Mouse (Mus musculus) forebrain, embryonic 16.5 days (tissue): Measurements from ENCODE around the gene Msrb2. TPM values are rescaled to one million over a fixed set of nuclear protein-coding genes. Genes with fewer than 3 reads are reported as not detected.

Experiments
- ATAC-seq: fragments of 200-750 bp; cut with Nextera tagmentation; 2 replicates; pipeline ENCODE4 v1.8.0; 2017; ENCODE audit warnings: mild to moderate bottlenecking, moderate library complexity
- H3K27ac ChIP-seq: fragments of 300-500 bp; sonication (generic); 2 replicates; pipeline ENCODE4 v1.5.1; 2014; ENCODE audit warnings: low read length, control low read depth
- H3K27me3 ChIP-seq: fragments of 300-500 bp; sonication (generic); replicated peaks from 2 replicates; pipeline ENCODE4 v1.6.1; 2014; ENCODE audit warnings: low read length; ENCODE audit not compliant: control insufficient read depth, insufficient read depth
- H3K36me3 ChIP-seq: fragments of 300-500 bp; sonication (generic); 2 replicates; pipeline ENCODE4 v1.6.1; 2014; ENCODE audit not compliant: control insufficient read depth, insufficient read depth
- H3K4me1 ChIP-seq: fragments of 300-500 bp; sonication (generic); replicated peaks from 2 replicates; pipeline ENCODE4 v1.6.1; 2014; ENCODE audit warnings: low read length; ENCODE audit not compliant: control insufficient read depth, insufficient read depth
- H3K4me2 ChIP-seq: fragments of 300-500 bp; sonication (generic); 2 replicates; pipeline ENCODE4 v1.6.1; 2014; ENCODE audit warnings: mild to moderate bottlenecking, low read length, control low read depth
- H3K4me3 ChIP-seq: fragments of 300-500 bp; sonication (generic); replicated peaks from 2 replicates; pipeline ENCODE4 v1.5.1; 2014; ENCODE audit warnings: mild to moderate bottlenecking, low read length, control low read depth
- H3K9ac ChIP-seq: fragments of 300-500 bp; sonication (generic); replicated peaks from 2 replicates; pipeline ENCODE4 v1.6.1; 2014; ENCODE audit warnings: low read depth, low read length, control low read depth
- H3K9me3 ChIP-seq: fragments of 300-500 bp; sonication (generic); 2 replicates; pipeline ENCODE4 v1.6.1; 2016; ENCODE audit warnings: low read length; ENCODE audit not compliant: control insufficient read depth
- WGBS: fragments of 180-500 bp; shearing (Covaris S2); extraction: QIAGEN DNeasy Blood & Tissue Kit; methylation state at CpG from one replicate; pipeline ENCODE4 v1.1.7; 2014; 5-methylcytosine and 5-hydroxymethylcytosine counted together
- polyA plus RNA-seq: library from polyadenylated mRNA; unstranded; fragments of >200 nt; fragmentation: Nextera tagmentation; extraction: Ambion mirVana; gene quantifications from 2 replicates; pipeline ENCODE4 v1.2.1, GENCODE M21; 2015

The Msrb2 gene
- polyA plus RNA-seq, 1 experiment from 2014 or later: 7.9 TPM

GRCm38 (mm10) chr2:19350167-19350566, 21.1 kb upstream of the Msrb2 start:
- WGBS: 87% methylated on average over 5 of the region's 5 CpGs

GRCm38 (mm10) chr2:19351615-19352253, 19.5 kb upstream of the Msrb2 start:
- H3K9me3 ChIP-seq: no peaks in the 10 kb centered on the region
- H3K36me3 ChIP-seq: no peaks in the 10 kb centered on the region
- WGBS: 85% methylated on average over 1 of the region's 1 CpGs
- ATAC-seq: no peak
- H3K4me3 ChIP-seq: no peak overlapping the region
- H3K27me3 ChIP-seq: no peaks in the 10 kb centered on the region
- H3K9ac ChIP-seq: no peak overlapping the region
- H3K27ac ChIP-seq: no peak overlapping the region
- no peaks in the 10 kb centered on the region for H3K4me1 ChIP-seq
- H3K4me2 ChIP-seq: no peak overlapping the region

More at GRCm38 (mm10) chr2:19350167-19350566, 21.1 kb upstream of the Msrb2 start:
- ATAC-seq: no peak
- no peak overlapping the region for H3K4me2 ChIP-seq
- H3K36me3 ChIP-seq: no peaks in the 10 kb centered on the region
- H3K4me3 ChIP-seq: no peak overlapping the region
- H3K9ac ChIP-seq: no peak overlapping the region
- no peaks in the 10 kb centered on the region for H3K4me1 ChIP-seq
- no peaks in the 10 kb centered on the region for H3K9me3 ChIP-seq
- no peaks in the 10 kb centered on the region for H3K27me3 ChIP-seq
- no peak overlapping the region for H3K27ac ChIP-seq

GRCm38 (mm10) chr2:19353158-19353557, 18.1 kb upstream of the Msrb2 start:
- H3K9me3 ChIP-seq: no peaks in the 10 kb centered on the region
- no peak overlapping the region for H3K9ac ChIP-seq
- H3K27me3 ChIP-seq: no peaks in the 10 kb centered on the region
- no peak overlapping the region for H3K4me3 ChIP-seq
- 90% methylated on average over 2 of the region's 2 CpGs for WGBS
- no peak overlapping the region for H3K27ac ChIP-seq
- ATAC-seq: no peak
- H3K4me1 ChIP-seq: no peaks in the 10 kb centered on the region
- no peaks in the 10 kb centered on the region for H3K36me3 ChIP-seq
- no peak overlapping the region for H3K4me2 ChIP-seq

GRCm38 (mm10) chr2:19362880-19363279, 8.4 kb upstream of the Msrb2 start:
- Histone ChIP-seq H3K9ac (no peak overlapping the region), H3K27me3 (no peaks in the 10 kb centered on the region), H3K9me3 (no peaks in the 10 kb centered on the region), H3K36me3 (no peaks in the 10 kb centered on the region), H3K4me2 (no peak overlapping the region), H3K4me1 (no peaks in the 10 kb centered on the region), H3K4me3 (no peak overlapping the region), H3K27ac (no peak overlapping the region)
- no peak for ATAC-seq
- 47% methylated on average over 1 of the region's 1 CpGs for WGBS

GRCm38 (mm10) chr2:19366426-19366825, 4.8 kb upstream of the Msrb2 start:
- Histone ChIP-seq H3K36me3 (no peaks in the 10 kb centered on the region), H3K27ac (no peak overlapping the region), H3K4me3 (no peak overlapping the region), H3K27me3 (no peaks in the 10 kb centered on the region), H3K9me3 (no peaks in the 10 kb centered on the region), H3K4me1 (no peaks in the 10 kb centered on the region), H3K4me2 (no peak overlapping the region), H3K9ac (no peak overlapping the region)
- no peak for ATAC-seq
- WGBS: 15% methylated on average over 3 of the region's 3 CpGs

GRCm38 (mm10) chr2:19367114-19367513, 4.1 kb upstream of the Msrb2 start:
- H3K4me3 ChIP-seq: no peak overlapping the region
- H3K4me2 ChIP-seq: no peak overlapping the region
- no peaks in the 10 kb centered on the region for H3K27me3 ChIP-seq
- H3K36me3 ChIP-seq: no peaks in the 10 kb centered on the region
- ATAC-seq: no peak
- H3K27ac ChIP-seq: no peak overlapping the region
- no peak overlapping the region for H3K9ac ChIP-seq
- no peaks in the 10 kb centered on the region for H3K9me3 ChIP-seq
- no peaks in the 10 kb centered on the region; the same call in 1 of the 2 replicates for H3K4me1 ChIP-seq
- 84% methylated on average over 11 of the region's 11 CpGs for WGBS

- H3K27ac ChIP-seq: no peak overlapping the region
- no peak overlapping the region for H3K4me2 ChIP-seq
- no peaks in the 10 kb centered on the region for H3K27me3 ChIP-seq
- H3K4me1 ChIP-seq: no peaks in the 10 kb centered on the region; the same call in 1 of the 2 replicates
- 89% methylated on average over 7 of the region's 7 CpGs for WGBS
- no peak for ATAC-seq
- H3K36me3 ChIP-seq: no peaks in the 10 kb centered on the region
- H3K4me3 ChIP-seq: no peak overlapping the region
- H3K9me3 ChIP-seq: no peaks in the 10 kb centered on the region
- H3K9ac ChIP-seq: no peak overlapping the region
These were observed 2.5 kb downstream of the Msrb2 start for GRCm38 (mm10) chr2:19373695-19374094.

- H3K27ac ChIP-seq: no peak overlapping the region
- 52% methylated on average over 2 of the region's 2 CpGs for WGBS
- ATAC-seq: no peak
- H3K4me3 ChIP-seq: no peak overlapping the region
- no peaks in the 10 kb centered on the region for H3K9me3 ChIP-seq
- H3K4me1 ChIP-seq: no peaks in the 10 kb centered on the region
- H3K36me3 ChIP-seq: no peaks in the 10 kb centered on the region
- no peak overlapping the region for H3K4me2 ChIP-seq
- no peak overlapping the region for H3K9ac ChIP-seq
- H3K27me3 ChIP-seq: no peaks in the 10 kb centered on the region
These were observed 9.3 kb downstream of the Msrb2 start for GRCm38 (mm10) chr2:19380446-19380950.

GRCm38 (mm10) chr2:19380986-19381385, 9.7 kb downstream of the Msrb2 start:
- Histone ChIP-seq H3K4me2 (no peak overlapping the region), H3K27ac (no peak overlapping the region), H3K9me3 (no peaks in the 10 kb centered on the region), H3K36me3 (no peaks in the 10 kb centered on the region), H3K4me3 (no peak overlapping the region), H3K4me1 (no peaks in the 10 kb centered on the region), H3K9ac (no peak overlapping the region), H3K27me3 (no peaks in the 10 kb centered on the region)
- ATAC-seq: no peak
- WGBS: 15% methylated on average over 2 of the region's 2 CpGs

- no peak overlapping the region for H3K9ac ChIP-seq
- H3K36me3 ChIP-seq: no peaks in the 10 kb centered on the region
- no peaks in the 10 kb centered on the region for H3K27me3 ChIP-seq
- ATAC-seq: no peak
- no peak overlapping the region for H3K27ac ChIP-seq
- H3K4me2 ChIP-seq: no peak overlapping the region
- H3K4me3 ChIP-seq: no peak overlapping the region
- no peaks in the 10 kb centered on the region for H3K4me1 ChIP-seq
- no peaks in the 10 kb centered on the region for H3K9me3 ChIP-seq
- 96% methylated on average over 1 of the region's 1 CpGs for WGBS
These were observed 11.0 kb downstream of the Msrb2 start for GRCm38 (mm10) chr2:19382206-19382605.
